Mouse (Mus musculus): ENCODE results near the gene Msi2. TPM values are rescaled to one million over a fixed set of nuclear protein-coding genes. Genes with fewer than 3 reads are reported as not detected.

The Msi2 gene
- total RNA-seq, 4 experiments from 2014 or later: 158 to 319 (median 228) TPM

- no peak for DNase-seq
Observed at GRCm38 (mm10) chr11:88514151-88514926, 204.0 kb downstream of the Msi2 start.

GRCm38 (mm10) chr11:88512580-88512979 is 205.7 kb downstream of the Msi2 start:
- no peak for DNase-seq

GRCm38 (mm10) chr11:88510282-88510850 is 207.9 kb downstream of the Msi2 start:
- no peak for DNase-seq

DNA sequence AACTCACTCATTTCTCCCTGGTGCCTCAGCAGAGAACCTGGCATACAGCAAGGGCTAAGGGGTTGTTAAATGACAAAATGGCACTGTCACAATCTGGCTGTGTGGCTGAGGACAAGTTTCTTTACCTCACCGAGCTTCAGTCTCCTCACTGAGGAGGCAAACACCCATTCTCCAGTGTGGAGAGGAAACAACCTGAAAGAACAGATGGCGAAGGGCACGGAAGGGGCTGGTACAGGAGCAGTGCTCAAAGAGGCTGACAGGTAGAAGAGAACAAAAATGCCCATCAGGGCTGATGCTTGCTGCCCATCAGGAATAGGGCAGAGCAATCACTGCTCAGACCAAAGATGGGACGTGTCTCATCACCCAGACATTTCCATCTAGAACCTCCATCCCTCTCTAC is 208.8 kb downstream of the Msi2 start:
- DNase-seq: no peak

DNA sequence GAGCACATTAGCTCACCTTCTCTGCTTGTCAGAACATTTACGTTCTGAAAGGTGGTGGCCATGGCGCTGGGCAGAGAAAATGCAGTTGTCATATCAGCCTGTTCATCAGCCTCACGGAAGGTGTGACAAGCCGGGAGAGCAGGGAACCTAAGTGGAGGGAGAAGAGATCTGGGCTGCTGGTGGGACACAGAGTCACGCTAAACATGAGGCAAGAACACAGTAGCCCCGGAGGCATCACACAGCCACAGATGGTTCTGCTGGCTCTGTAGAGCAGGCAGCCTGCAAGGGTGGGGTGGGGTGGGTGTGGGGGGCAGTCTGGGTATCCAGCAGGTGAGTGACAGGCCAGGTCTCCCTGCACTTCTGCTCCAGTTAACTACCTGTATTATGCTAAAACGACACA is 210.2 kb downstream of the Msi2 start:
- DNase-seq: no peak

DNA sequence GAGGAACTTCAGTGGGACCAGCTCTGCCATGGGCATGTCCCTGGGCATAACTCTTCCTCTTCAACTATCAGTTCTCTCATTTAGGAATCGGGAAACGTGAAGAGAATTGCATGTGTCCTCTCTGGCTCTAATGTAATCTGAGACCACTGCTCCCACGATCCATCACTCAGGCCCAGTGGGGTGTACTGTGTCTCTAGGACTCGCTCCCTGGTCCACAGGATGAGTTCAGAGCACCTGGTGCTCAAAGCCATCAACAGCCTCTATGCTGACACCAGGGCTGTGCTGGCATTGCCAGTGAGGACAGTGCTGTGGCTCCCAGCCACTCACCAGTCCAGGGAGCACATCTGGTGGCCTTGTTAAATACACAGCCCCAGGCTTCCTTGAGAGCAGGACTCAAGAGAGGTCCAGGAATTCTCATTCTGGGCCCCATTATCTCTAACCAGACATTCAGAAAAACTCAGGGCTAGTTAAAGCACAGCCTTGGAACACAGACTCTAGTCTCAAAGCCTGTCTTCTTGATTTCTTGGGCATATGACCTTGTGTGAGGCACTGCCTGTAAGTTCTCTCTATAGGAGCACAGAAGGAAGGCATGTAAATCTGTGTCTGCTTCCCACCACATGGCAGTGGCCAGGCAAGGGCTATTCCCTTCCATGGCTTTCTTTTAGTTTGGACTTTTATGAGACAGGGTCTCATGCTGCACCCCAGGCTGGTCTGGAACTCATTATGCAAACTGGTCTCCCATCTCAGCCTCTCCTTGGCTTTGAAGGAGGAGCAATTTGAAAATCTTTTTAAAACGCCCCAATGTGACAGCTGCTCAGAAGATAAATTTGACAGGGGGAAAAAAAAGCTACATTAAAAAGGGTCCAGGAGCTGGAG is 211.5 kb downstream of the Msi2 start:
- no peak for DNase-seq

DNA sequence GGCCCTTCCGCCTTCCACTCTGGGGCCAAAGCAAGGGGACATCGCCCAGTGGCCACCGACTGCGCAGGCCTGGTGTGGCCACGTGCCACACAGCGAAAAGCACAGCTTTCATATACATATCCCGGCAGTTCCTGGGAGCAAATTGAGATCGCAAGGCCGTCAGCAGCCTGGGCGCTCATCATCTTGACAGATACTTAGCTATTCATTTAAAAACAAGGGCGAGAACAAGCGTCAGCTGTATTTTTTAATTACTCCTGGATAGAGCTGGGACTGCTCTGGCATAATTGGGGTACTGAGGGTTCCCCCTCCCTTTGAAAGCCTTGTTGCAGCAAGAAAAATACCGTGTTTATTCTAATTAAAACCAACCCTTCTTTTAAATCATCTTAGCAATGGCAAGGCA is 212.2 kb downstream of the Msi2 start:
- DNase-seq: no peak

GRCm38 (mm10) chr11:88502566-88502965 is 215.7 kb downstream of the Msi2 start:
- DNase-seq: no peak

DNA sequence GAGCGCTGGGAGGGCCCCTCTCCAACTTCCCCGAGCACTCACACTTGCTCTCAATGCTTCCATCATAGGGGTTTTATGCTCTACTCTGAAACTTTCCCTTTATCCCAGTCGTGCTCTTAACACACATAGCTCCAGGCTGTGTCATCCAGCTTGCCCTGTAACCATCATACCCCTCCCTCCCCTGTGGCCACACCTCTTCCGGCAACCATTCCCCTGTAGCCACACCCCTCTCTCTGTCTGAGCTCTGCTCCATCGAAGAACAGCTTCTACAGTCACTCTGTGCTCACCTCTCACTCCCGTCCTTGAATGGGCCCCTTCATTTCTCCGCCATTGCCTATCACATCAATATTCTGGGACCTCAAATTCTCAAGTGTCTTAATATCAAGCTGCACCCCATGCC is 219.8 kb downstream of the Msi2 start:
- no peak for DNase-seq

- DNase-seq: no peak
Observed at GRCm38 (mm10) chr11:88496460-88496859, 221.9 kb downstream of the Msi2 start.

DNA sequence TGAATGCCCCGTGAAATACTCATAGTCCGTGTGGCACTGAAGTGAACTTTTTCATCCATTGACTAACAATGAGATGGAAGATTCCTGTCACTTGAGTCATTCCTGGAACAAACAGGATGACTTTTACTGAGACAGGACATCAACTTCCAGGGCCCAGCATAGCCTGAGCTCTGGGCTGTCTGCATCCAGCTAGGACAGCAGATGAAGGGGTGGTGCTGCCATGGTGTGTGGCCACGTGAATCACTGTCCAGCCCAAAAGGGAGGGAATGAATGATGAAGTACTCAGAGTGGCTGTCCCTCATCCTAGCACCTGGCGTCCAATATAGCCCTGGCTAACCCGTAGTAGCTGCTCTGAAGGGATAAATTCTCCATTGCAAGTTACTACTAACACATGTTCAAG is 222.6 kb downstream of the Msi2 start:
- DNase-seq: no peak

DNA sequence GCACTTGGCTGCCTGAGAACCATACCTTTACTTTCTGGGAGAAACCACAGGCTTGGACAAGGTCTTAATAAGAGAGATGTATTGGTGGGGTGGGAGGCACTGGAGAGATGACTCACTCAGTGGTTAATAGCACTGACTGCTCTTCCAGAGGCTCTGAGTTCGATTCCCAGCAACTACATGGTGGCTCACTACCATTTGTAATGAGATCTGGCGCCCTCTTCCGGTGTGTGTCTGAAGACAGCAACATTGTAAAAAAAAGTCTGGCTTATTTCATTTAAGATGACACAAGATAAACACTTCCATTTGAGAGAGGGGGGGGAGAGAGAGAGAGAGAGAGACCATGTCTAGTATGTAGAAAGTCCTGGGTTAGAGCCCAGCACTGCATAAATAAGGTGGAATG is 223.3 kb downstream of the Msi2 start:
- DNase-seq: no peak

- DNase-seq: no peak
Observed at GRCm38 (mm10) chr11:88493795-88494559, 224.3 kb downstream of the Msi2 start.

DNA sequence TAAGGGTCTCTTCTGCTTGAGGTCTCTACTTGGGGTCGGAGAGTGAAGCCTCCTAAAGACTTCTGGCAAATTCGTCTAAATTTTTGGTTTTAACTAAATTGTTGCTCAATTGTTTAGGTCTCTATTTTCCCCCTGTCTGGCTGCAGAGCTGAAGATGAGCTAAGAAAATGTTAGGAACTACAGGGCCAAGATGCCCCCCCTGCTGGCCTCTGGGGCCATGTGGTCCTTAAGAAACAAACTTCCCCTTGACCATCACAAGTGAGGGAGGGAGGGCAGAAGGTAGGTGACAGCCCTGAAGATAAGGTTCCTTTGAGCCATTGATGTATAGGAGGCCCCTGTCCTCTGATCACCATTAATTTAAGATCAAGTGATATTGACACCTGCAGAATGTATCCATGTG is 225.7 kb downstream of the Msi2 start:
- DNase-seq: no peak

DNA sequence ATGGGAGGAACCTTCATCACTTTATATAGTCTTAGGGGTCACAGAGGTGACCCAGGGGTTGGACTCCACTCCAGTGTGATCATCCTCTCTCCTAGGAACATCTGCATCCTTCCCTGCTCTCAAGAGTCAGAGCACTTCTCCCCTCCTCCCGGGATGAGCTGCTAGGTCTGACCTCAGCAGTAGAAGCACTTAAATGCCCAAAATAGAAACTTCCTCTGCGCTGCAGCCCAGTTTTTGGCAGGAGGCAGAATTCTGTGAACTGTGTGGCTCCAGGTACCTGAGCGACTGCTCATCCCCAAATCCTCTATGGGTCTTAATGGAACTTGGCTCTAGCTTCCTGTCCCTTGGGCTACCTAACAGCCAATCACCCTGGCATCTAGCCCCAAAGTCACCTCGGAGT is 228.3 kb downstream of the Msi2 start:
- no peak for DNase-seq

DNA sequence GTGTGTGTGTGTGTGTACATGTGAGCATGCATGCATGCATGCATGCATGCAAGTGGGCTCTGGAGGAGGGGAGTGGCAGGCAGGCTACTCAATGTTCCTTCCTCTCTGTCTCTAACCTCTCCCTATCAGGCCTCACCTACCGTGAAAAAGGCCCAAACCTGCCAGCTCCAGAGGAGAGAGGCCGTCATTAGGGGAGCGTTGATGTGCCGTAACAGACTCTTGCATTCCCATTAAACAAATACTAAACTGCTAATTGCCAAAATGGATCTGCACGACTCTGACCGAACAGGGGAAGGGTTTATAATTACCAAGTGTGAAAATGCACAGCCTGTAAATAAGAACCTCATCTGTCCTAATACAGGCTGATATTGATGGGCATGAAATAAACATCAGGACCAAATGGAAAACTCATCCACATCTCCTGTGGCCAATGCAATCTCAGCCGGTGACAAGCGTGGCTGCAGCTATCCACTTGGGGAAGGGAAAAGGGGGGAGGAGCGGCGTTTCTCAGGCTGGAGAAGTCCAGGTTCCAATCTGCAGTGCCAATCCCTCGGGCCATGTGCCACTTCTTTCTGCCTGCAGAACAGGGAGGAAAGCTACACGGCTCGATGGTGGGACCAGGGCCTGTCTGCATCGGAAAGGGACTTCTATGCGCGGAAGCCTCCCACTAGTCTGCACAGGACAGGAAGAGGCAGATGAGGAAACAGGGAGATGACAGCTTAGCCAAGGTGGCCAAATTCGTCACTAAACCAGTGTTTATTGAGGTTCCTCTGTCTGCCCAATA is 229.2 kb downstream of the Msi2 start:
- DNase-seq: no peak

DNA sequence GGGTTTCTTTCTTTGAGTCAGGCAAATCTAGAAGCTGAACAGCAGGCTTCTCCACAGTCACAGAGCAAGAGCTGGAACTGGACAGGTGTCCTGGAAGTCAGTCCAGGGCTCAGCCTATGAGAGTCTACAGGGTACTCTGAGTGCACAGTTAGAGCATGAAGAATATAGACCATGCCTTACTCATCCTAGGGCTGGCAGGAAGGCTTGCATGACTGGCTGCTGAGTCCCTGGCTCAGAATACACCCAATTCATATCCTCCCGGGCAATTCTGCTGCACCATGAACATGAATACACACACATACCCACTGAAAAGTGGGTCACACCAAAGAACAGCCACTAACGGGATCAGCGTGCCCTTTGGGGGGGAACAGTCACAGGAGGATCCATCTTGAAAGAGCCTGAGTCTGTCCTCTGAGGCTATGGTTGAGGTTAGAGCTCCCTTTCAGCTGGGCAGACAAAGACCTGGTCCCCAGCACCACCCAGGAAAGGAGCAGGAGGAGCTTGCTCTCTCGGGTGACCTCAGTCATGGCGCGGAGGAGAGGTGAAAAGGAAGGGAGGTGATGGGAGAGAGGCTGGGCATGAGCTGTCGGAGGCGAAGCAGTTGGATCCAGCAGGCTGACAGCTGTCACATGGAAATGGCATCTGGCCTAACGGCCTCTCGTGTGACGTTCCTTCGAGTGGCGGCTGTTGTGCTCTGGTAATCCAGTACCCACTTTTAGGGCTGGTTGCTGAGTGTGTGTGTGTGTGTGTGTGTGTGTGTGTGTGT is 230.0 kb downstream of the Msi2 start:
- no peak for DNase-seq

DNA sequence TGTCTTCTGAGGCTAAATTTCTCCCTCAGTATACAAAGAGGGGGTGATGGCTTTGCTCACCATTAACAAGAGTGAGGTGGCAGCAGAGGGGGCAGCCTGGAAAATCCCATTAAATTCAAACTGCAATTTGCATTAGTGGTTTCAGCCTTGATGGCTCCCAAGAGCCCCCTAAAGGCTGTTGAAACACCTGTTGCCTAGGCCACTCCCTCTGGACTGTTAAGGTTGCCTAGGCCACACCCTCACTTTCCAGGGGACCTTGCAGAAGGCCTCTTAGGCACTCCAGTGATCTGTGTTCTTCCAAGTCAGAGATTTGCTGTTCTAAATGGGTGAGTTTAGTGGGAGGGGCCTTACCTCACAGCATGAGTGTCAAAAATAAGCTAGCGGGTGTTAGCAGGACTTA is 232.3 kb downstream of the Msi2 start:
- DNase-seq: no peak

GRCm38 (mm10) chr11:88485088-88485487 is 233.2 kb downstream of the Msi2 start:
- DNase-seq: no peak

GRCm38 (mm10) chr11:88484047-88484446 is 234.3 kb downstream of the Msi2 start:
- DNase-seq: no peak

DNA sequence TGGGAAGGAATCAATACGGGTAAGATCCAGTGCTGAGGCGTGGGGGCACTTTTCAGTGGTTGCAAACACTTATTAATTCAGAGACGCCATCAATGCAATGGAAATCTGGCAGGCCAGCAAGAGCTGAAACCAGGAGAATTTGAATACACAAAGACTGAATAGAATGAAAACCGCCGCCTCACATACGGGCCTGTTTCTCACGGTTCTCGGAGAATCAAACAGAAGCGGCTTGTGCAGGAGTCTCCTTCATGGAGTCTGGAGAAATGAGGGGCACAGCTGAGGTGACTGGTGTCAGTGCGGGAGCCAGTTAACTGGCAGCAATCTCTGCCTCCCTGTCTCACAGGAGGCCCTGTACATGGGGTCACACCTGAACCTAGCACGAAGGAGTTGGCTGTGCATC is 235.7 kb downstream of the Msi2 start:
- DNase-seq: no peak
